Mouse (Mus musculus): ENCODE measurements around the gene Hist1h3c.

DNA sequence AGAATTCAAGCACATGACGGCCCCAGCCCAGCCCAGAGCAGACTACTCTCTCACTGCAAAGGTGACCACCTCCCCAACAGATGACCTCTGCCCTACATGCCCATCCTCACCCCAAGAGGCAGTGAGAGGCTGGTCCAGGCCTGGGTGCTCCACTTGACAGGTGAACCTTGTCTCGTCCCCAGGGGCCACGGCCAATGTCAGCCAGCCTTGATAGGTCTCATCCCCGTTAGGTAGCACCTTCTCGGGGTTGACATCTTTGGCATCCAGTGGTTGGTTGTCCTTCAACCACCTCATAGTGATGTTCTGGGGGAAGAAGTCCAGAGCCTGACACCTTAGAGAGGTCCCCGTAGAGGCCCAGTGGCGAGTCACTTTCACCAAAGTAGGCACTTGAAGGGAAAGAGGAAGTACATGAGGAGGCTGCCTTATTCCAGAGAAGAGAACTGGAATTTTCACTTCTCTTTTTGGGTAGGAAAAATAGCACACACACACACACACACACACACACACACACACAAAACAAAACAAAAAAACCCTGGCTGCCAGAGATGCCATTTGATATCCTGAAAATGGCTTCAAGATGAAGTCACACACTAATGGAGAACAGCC lies 39.5 kb downstream of the Hist1h3c start:
- no peak for TF ChIP-seq USF1 (IDR thresholded peaks at IDR 0.05; ENCODE audit: low read depth)
- no peak for TF ChIP-seq POLR2A (IDR thresholded peaks at IDR 0.05; ENCODE audit: insufficient read length, low read depth)
- no peak for TF ChIP-seq POLR2AphosphoS2 (IDR thresholded peaks at IDR 0.05; ENCODE audit: insufficient read length, low read depth)
- no peak for TF ChIP-seq TCF3 (IDR thresholded peaks at IDR 0.05; ENCODE audit: insufficient read length, low read depth)
- no peak for TF ChIP-seq TCF12 (IDR thresholded peaks at IDR 0.05; ENCODE audit: insufficient read depth, poor library complexity, severe bottlenecking)
- TF ChIP-seq MAX (IDR thresholded peaks at IDR 0.05; ENCODE audit: low read depth), result no peak
- no peak for TF ChIP-seq MYOG (IDR thresholded peaks at IDR 0.05; ENCODE audit: control insufficient read depth in 1 of 3, insufficient read depth in 1 of 3, insufficient read length in 2 of 3, low read depth in 2 of 3)
- TF ChIP-seq E2F4 (IDR thresholded peaks at IDR 0.05; ENCODE audit: insufficient read depth), result no peak
- TF ChIP-seq MYOD1 (IDR thresholded peaks at IDR 0.05; ENCODE audit: control insufficient read depth in 1 of 3, insufficient read length in 2 of 3, low read depth in 2 of 3), result no peak

Data from myocyte (in vitro differentiated cells).